Mouse (Mus musculus): ENCODE data around the gene Hyal1.

Hyal1 gene

GRCm38 (mm10) chr9:107576357-107577107 is at the start of gene Hyal1:
Gene Hyal1 (plus strand): TSS chr9:107576927.
- DNase-seq: peak; percentile 81 to 87

DNA sequence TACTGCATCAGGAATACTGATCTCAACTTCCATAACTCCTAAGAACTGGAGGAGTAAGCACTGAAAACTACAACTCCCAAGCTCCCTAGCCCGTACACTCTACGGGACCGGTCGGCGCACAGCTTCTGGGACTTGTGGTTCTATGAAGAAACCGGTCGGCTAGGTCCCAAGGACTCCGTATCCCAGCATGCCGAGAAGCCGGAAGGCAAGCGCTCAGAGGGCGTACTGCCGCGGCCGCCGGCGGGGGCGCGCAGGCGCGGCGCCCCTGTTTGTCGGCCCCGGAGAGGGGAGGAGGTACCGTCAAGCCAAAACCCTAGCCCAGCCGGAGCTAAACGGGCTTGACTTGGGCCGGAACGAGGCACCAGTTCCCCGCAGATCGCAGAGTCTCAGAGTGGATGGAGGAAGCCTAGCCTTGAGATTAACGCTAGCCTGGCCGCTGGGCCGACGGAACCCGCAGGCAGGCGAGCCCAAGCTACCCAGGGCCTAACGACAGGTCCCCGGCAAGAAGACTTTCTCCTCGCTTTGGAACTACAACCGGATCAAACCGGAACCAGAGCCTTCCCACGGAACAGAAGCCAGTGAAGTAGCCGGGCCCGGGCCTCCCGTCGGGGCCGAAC is 42.8 kb upstream of the Hyal1 start, which contains the start of gene Tmem115:
Gene Tmem115 (plus strand): TSS at position 155 of the 617 bp plus-strand sequence.
- peak; percentile 93 to 95 for DNase-seq

GRCm38 (mm10) chr9:107534408-107535202 is 42.1 kb upstream of the Hyal1 start:
- peak; percentile 78 to 80 for DNase-seq

- peak; percentile 85 to 91 for DNase-seq
Observed at GRCm38 (mm10) chr9:107538231-107538630, 38.5 kb upstream of the Hyal1 start.

- DNase-seq: no peak
Observed at GRCm38 (mm10) chr9:107538711-107539110, 38.0 kb upstream of the Hyal1 start.

- no peak for DNase-seq
Observed at GRCm38 (mm10) chr9:107539940-107540339, 36.8 kb upstream of the Hyal1 start.

- DNase-seq: no peak
Observed at GRCm38 (mm10) chr9:107540420-107540819, 36.3 kb upstream of the Hyal1 start.

GRCm38 (mm10) chr9:107541005-107541404 is 35.7 kb upstream of the Hyal1 start:
- DNase-seq: no peak

DNA sequence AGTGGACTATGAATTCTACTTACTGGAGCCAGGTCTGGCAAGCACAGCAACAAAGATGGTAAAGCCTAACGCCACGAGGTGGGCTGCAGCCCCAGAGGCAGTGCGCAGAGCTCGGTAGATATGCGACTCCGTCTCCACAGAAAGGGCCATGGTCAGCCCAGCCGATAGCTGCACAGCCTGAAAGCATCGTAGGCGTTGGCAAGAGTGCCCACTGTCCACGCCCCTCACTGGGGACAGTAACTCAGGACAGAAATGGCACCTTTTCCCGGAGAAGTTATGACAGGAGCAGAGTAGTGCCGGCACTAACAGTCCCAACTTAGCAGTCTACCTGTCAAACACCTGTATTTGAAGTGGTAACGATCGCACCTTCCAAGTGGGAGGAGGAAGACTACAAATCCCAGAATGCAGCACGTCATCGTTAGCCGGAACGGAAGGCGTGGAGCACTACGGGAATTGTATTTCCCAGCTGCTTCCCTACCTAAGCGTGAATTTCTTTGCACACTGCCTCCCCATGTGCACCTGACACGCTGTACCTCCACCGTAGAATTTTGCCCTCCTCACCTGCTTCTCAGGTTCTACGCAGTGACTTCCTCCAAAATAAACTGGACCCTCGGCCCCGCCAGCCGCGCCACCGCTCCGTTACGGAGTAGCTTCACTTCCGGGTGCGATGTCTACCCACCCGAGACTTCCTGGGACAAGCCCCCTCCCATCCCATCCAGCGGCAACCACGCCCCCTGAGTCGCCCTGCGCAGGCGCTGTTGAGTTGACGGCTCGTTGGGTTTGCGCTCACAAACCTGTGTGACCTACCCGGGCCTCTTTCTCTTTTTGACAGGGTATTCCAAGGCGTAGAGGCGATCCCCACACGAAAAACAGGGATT is 35.0 kb upstream of the Hyal1 start, which contains the start of the genes Cyb561d2 and Nprl2:
Gene Cyb561d2 (minus strand): TSS at position 720 of the 878 bp plus-strand sequence.
Gene Nprl2 (plus strand): TSS at position 753 of the 878 bp plus-strand sequence.
- DNase-seq: peak; percentile 97 to 98

GRCm38 (mm10) chr9:107542352-107542686 is 34.4 kb upstream of the Hyal1 start:
- DNase-seq: no peak

DNA sequence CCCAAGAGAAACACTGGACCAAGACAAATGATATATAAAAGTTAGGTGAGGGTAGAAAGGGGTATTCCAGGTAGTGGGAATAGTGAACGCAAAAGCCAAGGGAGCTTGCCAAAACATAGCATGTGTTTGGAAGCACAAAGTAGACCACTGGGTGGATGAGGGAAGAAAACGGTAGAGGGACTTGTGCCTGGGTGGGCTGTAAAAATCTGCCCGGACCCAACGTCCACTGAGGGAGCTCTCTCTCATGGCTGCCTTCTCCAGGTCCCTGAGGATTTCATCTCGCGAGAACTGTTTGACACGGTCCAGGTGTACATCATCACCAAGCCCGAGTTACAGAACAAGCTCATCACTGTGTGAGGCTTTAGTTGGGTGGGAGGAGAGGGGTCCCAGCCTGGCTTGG is 34.0 kb upstream of the Hyal1 start:
- DNase-seq: no peak

DNA sequence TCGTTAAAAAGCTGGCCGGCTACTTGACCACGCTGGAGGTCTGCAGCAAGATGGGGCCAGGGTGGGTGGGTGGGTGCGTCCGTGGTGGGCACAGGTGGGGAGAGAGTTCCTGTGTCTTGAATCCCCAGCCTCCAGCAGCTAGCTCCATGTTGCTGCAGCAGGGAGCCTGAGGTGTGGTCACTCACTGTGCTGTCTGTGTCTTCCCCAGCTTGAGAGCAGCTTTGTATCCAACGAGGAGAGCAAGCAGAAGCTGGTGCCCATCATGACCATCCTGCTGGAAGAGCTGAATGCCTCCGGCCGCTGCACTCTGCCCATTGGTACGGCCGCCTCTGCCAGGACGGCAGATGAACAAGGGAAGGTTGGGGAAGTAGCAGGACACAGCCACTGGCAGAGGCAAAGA is 33.4 kb upstream of the Hyal1 start:
- no peak for DNase-seq

GRCm38 (mm10) chr9:107544196-107544700 is 32.5 kb upstream of the Hyal1 start:
- no peak for DNase-seq

DNA sequence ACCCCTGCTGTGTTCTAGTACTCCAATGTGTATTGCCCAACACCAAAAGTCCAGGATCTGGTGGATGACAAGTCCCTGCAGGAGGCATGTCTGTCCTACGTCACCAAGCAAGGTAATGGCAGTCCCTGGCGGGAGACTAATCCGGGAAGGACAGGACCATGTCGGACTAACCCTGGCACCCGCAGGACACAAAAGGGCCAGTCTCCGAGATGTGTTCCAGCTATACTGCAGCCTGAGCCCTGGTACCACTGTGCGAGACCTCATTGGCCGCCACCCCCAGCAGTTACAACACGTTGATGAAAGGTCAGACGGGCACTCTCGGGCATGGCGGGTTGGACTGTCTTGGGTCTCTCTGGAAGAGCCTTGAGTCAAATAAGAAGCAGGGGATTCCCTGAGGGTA is 32.0 kb upstream of the Hyal1 start:
- no peak for DNase-seq

GRCm38 (mm10) chr9:107545199-107545598 is 31.5 kb upstream of the Hyal1 start:
- DNase-seq: no peak

DNA sequence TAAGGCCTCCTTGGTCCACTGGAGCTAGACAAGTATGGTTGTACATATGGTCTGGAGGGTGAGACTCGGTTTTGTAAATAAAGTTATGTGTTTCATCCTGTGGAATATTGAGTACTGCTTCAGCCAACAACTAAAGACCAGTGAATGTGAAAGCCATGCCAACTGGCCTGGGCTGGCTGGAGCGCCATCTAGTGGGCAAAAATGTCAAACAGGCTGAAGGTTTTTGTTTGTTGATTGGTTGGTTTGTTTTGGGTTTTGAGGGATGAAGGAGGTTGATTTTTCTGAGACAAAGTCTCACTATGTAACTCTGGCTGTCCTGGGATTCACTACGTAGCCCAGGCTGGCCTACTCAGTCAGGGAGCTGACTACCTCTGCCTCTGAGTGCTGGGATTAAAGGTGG is 31.1 kb upstream of the Hyal1 start:
- DNase-seq: peak; percentile 89 to 94

DNA sequence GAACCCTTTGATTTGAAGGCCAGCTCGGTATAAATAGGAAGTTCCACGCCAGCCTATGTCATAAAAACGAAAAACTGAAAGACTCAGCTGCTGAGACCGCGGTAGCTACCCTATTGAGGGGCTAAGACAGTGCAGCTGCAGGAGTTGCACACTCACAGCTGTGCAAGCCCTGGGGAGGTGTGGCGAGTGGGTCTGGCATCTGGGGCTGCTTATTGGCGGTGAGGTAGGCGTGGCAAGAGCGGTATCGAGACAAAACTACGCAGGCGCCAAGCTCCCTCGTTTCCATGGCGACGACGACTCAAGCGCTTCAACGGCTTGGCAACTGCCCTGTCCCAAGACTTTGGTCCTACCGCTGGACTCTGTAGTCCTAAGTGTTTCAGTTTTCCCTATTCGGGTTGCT is 29.7 kb upstream of the Hyal1 start, which contains the start of gene Zmynd10:
Gene Zmynd10 (plus strand): TSS at position 273 of the 400 bp plus-strand sequence.
- peak; percentile 80 to 82 for DNase-seq

DNA sequence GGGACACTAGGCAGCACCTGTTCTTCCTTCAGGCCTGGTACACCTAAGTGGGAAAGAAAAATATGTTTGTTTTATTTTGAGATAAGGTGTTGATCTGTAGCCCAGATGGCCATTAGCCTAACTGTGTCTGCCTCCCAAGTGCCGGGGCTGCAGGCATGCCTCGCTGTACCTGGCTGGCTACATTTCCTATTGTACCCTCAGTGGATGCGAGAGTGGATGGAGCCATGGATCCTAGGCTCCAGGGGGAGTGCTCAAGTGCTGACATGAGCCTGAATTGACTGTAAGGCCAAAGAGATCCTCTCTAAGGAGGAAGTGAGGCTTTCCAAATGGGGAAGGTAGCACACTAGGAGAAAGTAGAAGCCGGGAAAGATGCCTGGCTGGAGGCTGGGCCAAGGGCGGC is 28.8 kb upstream of the Hyal1 start:
- no peak for DNase-seq

- no peak for DNase-seq
Observed at GRCm38 (mm10) chr9:107548820-107549219, 27.9 kb upstream of the Hyal1 start.

DNA sequence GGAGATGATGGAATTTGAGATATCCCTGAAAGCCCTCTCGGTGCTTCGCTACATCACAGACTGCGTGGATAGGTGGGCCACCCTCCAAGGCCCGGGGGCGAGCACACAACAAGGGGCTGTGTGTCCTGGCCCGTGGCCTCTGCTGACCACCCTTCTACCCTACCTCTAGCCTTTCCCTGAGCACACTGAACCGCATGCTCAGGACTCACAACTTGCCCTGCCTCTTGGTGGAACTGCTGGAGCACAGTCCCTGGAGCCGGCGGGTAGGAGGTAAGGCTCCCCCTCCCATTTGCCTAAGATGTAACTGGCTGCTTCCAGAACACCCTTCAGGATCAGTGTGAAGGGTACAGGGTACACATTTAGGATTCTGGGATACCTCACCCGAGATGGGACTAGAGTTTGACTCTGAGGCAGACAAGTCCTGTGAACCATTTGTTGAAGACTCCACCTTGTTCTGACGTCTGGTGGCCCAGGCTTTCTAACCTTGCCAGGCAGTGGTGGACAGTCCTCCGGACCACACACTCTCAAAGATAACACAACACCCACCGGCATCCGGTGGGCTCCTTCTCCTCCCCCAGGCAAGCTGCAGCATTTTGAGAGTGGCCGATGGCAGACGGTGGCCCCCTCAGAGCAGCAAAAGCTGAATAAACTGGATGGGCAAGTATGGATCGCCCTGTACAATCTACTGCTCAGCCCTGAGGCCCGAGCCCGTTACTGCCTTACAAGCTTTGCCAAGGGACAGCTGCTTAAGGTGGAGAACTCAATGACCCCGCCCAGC is 27.2 kb upstream of the Hyal1 start:
- DNase-seq: no peak

DNA sequence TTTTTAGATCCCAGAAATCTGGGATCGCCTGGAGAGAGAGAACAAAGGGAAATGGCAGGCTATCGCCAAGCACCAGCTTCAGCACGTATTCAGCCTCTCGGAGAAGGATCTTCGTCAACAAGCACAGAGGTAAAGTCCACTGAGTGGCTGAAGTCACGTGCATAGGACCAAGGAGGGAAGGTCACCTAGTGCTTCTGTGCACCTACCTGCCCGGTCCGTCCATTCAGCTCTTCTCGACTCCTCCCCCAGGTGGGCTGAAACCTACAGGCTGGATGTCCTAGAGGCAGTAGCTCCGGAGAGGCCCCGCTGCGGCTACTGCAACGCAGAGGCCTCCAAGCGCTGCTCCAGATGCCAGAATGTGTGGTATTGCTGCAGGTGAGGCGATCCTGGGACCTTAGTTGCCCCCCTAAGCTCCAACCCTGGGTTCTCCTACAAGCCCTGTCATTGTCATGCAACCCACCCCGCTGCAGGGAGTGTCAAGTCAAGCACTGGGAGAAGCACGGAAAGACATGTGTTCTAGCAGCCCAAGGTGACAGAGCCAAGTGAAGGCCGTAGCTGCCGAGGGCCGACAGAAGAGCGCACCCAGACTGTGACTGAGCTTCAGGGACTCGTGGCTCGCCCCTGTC is 26.1 kb upstream of the Hyal1 start:
- no peak for DNase-seq

All from cerebellum, postnatal 10 days (tissue).